Mouse (Mus musculus) adrenal gland (tissue): ENCODE measurements at regions not wholly inside any gene's neighbourhood (a gene's known extent, or its start where the extent isn't known, plus 50 kb on each side); places are given as distances from the start of the nearest gene placed in this dataset.

Experiments
- intact Hi-C: fragments of 180-260 bp; cut with DNase I; formaldehyde crosslinking; loops from one replicate; pipeline ENCODE4 v1.15.1; 2025

- intact Hi-C loops: no loop called here
These were observed 54.8 kb downstream of the Foxb1 start for GRCm38 (mm10) chr9:69705942-69706341.

GRCm38 (mm10) chr9:69705071-69705470 is 55.7 kb downstream of the Foxb1 start:
- intact Hi-C loops: no loop called here

- intact Hi-C loops: no loop called here
These were observed 57.0 kb downstream of the Foxb1 start for GRCm38 (mm10) chr9:69703731-69704130.

GRCm38 (mm10) chr9:69702156-69702928 is 58.4 kb downstream of the Foxb1 start:
- intact Hi-C loops: no loop called here

GRCm38 (mm10) chr9:69700696-69701095 is 60.0 kb downstream of the Foxb1 start:
- intact Hi-C loops: no loop called here

- intact Hi-C loops: no loop called here
These were observed 69.0 kb downstream of the Foxb1 start for GRCm38 (mm10) chr9:69691756-69692155.

- intact Hi-C loops: no loop called here
These were observed 73.2 kb downstream of the Foxb1 start for GRCm38 (mm10) chr9:69687349-69688123.

- intact Hi-C loops: no loop called here
These were observed 74.0 kb downstream of the Foxb1 start for GRCm38 (mm10) chr9:69686766-69687165.

GRCm38 (mm10) chr9:69685630-69686029 is 75.1 kb downstream of the Foxb1 start:
- intact Hi-C loops: no loop called here

GRCm38 (mm10) chr9:69681372-69682213 is 79.1 kb downstream of the Foxb1 start:
- intact Hi-C loops: no loop called here

GRCm38 (mm10) chr9:69678634-69679033 is 82.1 kb downstream of the Foxb1 start:
- intact Hi-C loops: no loop called here

- intact Hi-C loops: no loop called here
These were observed 87.2 kb downstream of the Foxb1 start for GRCm38 (mm10) chr9:69673463-69674105.

GRCm38 (mm10) chr9:69672657-69673462 is 87.9 kb downstream of the Foxb1 start:
- intact Hi-C loops: no loop called here

- intact Hi-C loops: no loop called here
These were observed 89.5 kb downstream of the Foxb1 start for GRCm38 (mm10) chr9:69671199-69671598.

GRCm38 (mm10) chr9:69670551-69671044 is 90.1 kb downstream of the Foxb1 start:
- intact Hi-C loops: no loop called here

GRCm38 (mm10) chr9:69669611-69670550 is 90.9 kb downstream of the Foxb1 start:
- intact Hi-C loops: no loop called here

- intact Hi-C loops: no loop called here
These were observed 92.2 kb downstream of the Foxb1 start for GRCm38 (mm10) chr9:69668475-69669090.

GRCm38 (mm10) chr9:69667064-69667533 is 93.6 kb downstream of the Foxb1 start:
- intact Hi-C loops: no loop called here
